32 mouse cellular contexts compared by ENCODE assay signal in the genomic region with DNA sequence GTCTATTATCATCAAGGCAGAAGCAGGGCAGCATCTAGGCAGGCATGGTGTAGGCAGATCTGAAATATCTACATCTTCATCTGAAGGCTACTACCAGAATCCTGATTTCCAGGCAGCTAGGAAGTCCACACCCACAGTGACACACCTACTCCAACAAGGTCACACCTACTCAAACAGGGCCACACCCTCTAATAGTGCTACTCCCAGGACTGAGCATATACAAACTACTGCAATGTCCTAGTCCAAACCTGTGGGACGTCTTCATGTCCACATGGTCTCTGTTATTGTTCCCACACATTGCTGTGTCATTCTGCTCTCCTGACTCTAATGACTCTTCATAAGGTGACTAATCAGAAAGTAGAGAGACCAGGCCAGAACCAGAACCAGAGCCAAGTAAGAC. TPM values are rescaled to one million over a fixed set of nuclear protein-coding genes. Genes with fewer than 3 reads are reported as not detected.
DNase-seq lines count a peak whose midpoint lies in the region; ATAC-seq and TF ChIP-seq lines count a peak whose summit lies in the region.
"Had no signal": no experiment of that assay in that cellular context is flagged by ENCODE, and none has a peak within 500 bp of the region (broad histone marks: within the 10 kb centered on the region; RNA-seq: fewer than 3 reads in every experiment).

No protein-coding gene starts in this region.

- no peak for TF ChIP-seq CTCF in stomach, postnatal 0 days (IDR thresholded peaks at IDR 0.05; ENCODE audit: low read depth)

- no peak overlapping the region for H3K9ac ChIP-seq in limb, embryonic 11.5 days (ENCODE audit: low read length)
- H3K9ac ChIP-seq in intestine, embryonic 15.5 days, result no peak overlapping the region
- H3K9ac ChIP-seq in stomach, postnatal 0 days (ENCODE audit: low read length), result no peak overlapping the region
- H3K9ac ChIP-seq: embryonic facial prominence, embryonic 15.5 days; forebrain, embryonic 15.5 days; heart, embryonic 12.5 days; hindbrain, embryonic 15.5 days had no signal

- no peaks in the 10 kb centered on the region for H3K4me1 ChIP-seq in limb, embryonic 11.5 days (ENCODE audit: control insufficient read depth, insufficient read depth, low read length)
- no peaks in the 10 kb centered on the region for H3K4me1 ChIP-seq in limb, embryonic 10.5 days
- H3K4me1 ChIP-seq in intestine, embryonic 15.5 days (replicated peaks), result no peaks in the 10 kb centered on the region
- H3K4me1 ChIP-seq in stomach, postnatal 0 days (replicated peaks; ENCODE audit: control insufficient read depth, insufficient read depth), result no peaks in the 10 kb centered on the region
- H3K4me1 ChIP-seq: embryonic facial prominence, embryonic 15.5 days; heart, embryonic 12.5 days; hindbrain, embryonic 15.5 days had no signal

- DNase-seq in heart, adult 11 months, result peak; percentile 94
- DNase-seq in heart, postnatal 4 days, result no peak
- no peak for DNase-seq in limb, embryonic 11.5 days (ENCODE audit: low spot score)
- DNase-seq in limb, embryonic 10.5 days (ENCODE audit: low spot score), result no peak
- DNase-seq in stomach, postnatal 0 days (ENCODE audit: low spot score), result peak; percentile 31
- DNase-seq in left cerebral cortex, postnatal 10 days (ENCODE audit: extremely low spot score in 1 of 2, low spot score in 2 of 2), result no peak
- DNase-seq: adrenal gland, adult 8-10 months; B cell, adult 2 months; cerebellum, adult 8-10 months; cerebellum, postnatal 36 days; gastrocnemius, postnatal 36 days; liver; lung, postnatal 10 days; right cerebral cortex, adult 18-20 months; thymus, postnatal 14 days had no signal

- peak; percentile 57; the same call in 1 of the 2 replicates for ATAC-seq in limb, embryonic 11.5 days (ENCODE audit: insufficient number of reproducible peaks, low FRiP score, low TSS enrichment, low read depth)
- peak; percentile 65 for ATAC-seq in intestine, embryonic 15.5 days
- peak; percentile 96 for ATAC-seq in stomach, postnatal 0 days (ENCODE audit: low FRiP score, low TSS enrichment)
- ATAC-seq: forebrain, embryonic 15.5 days had no signal

- no peak overlapping the region for H3K27ac ChIP-seq in limb, embryonic 11.5 days (replicated peaks; ENCODE audit: low read depth, low read length)
- no peak overlapping the region for H3K27ac ChIP-seq in limb, embryonic 10.5 days
- H3K27ac ChIP-seq in intestine, embryonic 15.5 days, result no peak overlapping the region
- peak overlapping the region; percentile 45 for H3K27ac ChIP-seq in stomach, postnatal 0 days (replicated peaks)
- H3K27ac ChIP-seq: embryonic facial prominence, embryonic 15.5 days; forebrain, embryonic 15.5 days; hindbrain, embryonic 15.5 days had no signal

- no peak for TF ChIP-seq EP300 in stomach, postnatal 0 days (optimal IDR thresholded peaks at IDR 0.05)

- no peaks in the 10 kb centered on the region for H3K9me3 ChIP-seq in limb, embryonic 11.5 days (ENCODE audit: control insufficient read depth, low read length)
- H3K9me3 ChIP-seq in limb, embryonic 10.5 days (replicated peaks), result no peaks in the 10 kb centered on the region
- no peaks in the 10 kb centered on the region for H3K9me3 ChIP-seq in intestine, embryonic 15.5 days
- H3K9me3 ChIP-seq in stomach, postnatal 0 days (ENCODE audit: control insufficient read depth, low read length), result no peaks in the 10 kb centered on the region
- H3K9me3 ChIP-seq: embryonic facial prominence, embryonic 15.5 days; forebrain, embryonic 15.5 days; heart, embryonic 12.5 days; hindbrain, embryonic 15.5 days had no signal

- H3K4me2 ChIP-seq in limb, embryonic 11.5 days (ENCODE audit: low read depth, severe bottlenecking), result no peak overlapping the region
- no peak overlapping the region for H3K4me2 ChIP-seq in intestine, embryonic 15.5 days (replicated peaks)
- no peak overlapping the region for H3K4me2 ChIP-seq in stomach, postnatal 0 days (replicated peaks; ENCODE audit: low read depth)
- H3K4me2 ChIP-seq: embryonic facial prominence, embryonic 15.5 days; forebrain, embryonic 15.5 days; heart, embryonic 12.5 days; hindbrain, embryonic 15.5 days; midbrain, embryonic 11.5 days had no signal

- intact Hi-C loops in left cerebral cortex, postnatal 10 days (cut with DNase I), result no loop called here

- H3K36me3 ChIP-seq in limb, embryonic 11.5 days (ENCODE audit: control insufficient read depth, insufficient read depth, low read length), result no peaks in the 10 kb centered on the region
- no peaks in the 10 kb centered on the region for H3K36me3 ChIP-seq in limb, embryonic 10.5 days
- no peaks in the 10 kb centered on the region for H3K36me3 ChIP-seq in intestine, embryonic 15.5 days
- no peaks in the 10 kb centered on the region for H3K36me3 ChIP-seq in stomach, postnatal 0 days (ENCODE audit: control insufficient read depth, insufficient read depth, low read length)
- H3K36me3 ChIP-seq: embryonic facial prominence, embryonic 15.5 days; forebrain, embryonic 15.5 days; heart, embryonic 12.5 days; hindbrain, embryonic 15.5 days had no signal

- H3K4me3 ChIP-seq in limb, embryonic 11.5 days (ENCODE audit: low read depth, low read length), result no peak overlapping the region
- no peak overlapping the region for H3K4me3 ChIP-seq in limb, embryonic 10.5 days
- H3K4me3 ChIP-seq in intestine, embryonic 15.5 days (replicated peaks), result no peak overlapping the region
- H3K4me3 ChIP-seq in stomach, postnatal 0 days (ENCODE audit: low read depth, low read length), result no peak overlapping the region
- H3K4me3 ChIP-seq: embryonic facial prominence, embryonic 15.5 days; forebrain, embryonic 15.5 days; heart, embryonic 12.5 days; hindbrain, embryonic 15.5 days had no signal

- no peaks in the 10 kb centered on the region for H3K27me3 ChIP-seq in limb, embryonic 11.5 days (ENCODE audit: control insufficient read depth, insufficient read depth, low read length)
- H3K27me3 ChIP-seq in limb, embryonic 10.5 days (ENCODE audit: low read depth, poor library complexity, severe bottlenecking), result no peaks in the 10 kb centered on the region
- H3K27me3 ChIP-seq in intestine, embryonic 15.5 days (replicated peaks), result no peaks in the 10 kb centered on the region
- H3K27me3 ChIP-seq in stomach, postnatal 0 days (ENCODE audit: control insufficient read depth, insufficient read depth, low read length), result no peaks in the 10 kb centered on the region
- H3K27me3 ChIP-seq: CH12.LX; embryonic facial prominence, embryonic 15.5 days; forebrain, embryonic 15.5 days; heart, embryonic 12.5 days; hindbrain, embryonic 15.5 days had no signal

- 80% methylated on average over 1 of the region's 1 CpGs for WGBS in limb, embryonic 11.5 days
- WGBS in limb, embryonic 10.5 days, result 78% methylated on average over 1 of the region's 1 CpGs
- 60% methylated on average over 1 of the region's 1 CpGs for WGBS in intestine, embryonic 15.5 days
- WGBS in stomach, postnatal 0 days, result 48% methylated on average over 1 of the region's 1 CpGs

RNA-seq across cellular contexts. Expression of gene Palmd, which starts 55.3 kb away (rescaled TPM):
- 10 to 100 TPM; 61.6 to 66.2 TPM for total RNA-seq in heart, postnatal 4 days (2021)
- 2.4 and 2.9 TPM in 2 replicates for polyA plus RNA-seq in limb, embryonic 11.5 days (2014; fragmentation: Nextera tagmentation; extraction: Ambion mirVana)
- 0.43 and 1.5 TPM in 2 replicates for polyA plus RNA-seq in limb, embryonic 10.5 days (2016; fragmentation: Nextera tagmentation; extraction: Ambion mirVana)
- polyA plus RNA-seq in intestine, embryonic 15.5 days (2015; fragmentation: Nextera tagmentation; extraction: Ambion mirVana), result 2.9 and 3.2 TPM in 2 replicates
- 6.4 and 7.6 TPM in 2 replicates for polyA plus RNA-seq in stomach, postnatal 0 days (2015; fragmentation: Nextera tagmentation; extraction: Ambion mirVana)
- 10 to 100 TPM; 22.5 to 22.7 TPM for total RNA-seq in left cerebral cortex, postnatal 10 days (2021)
- total RNA-seq: CH12.LX; hematopoietic stem cell, adult 5-6 weeks; megakaryocyte progenitor cell, adult 5-6 weeks; MEL had no signal

RNA-seq across cellular contexts. Expression of gene 4930455H04Rik, which starts 56.0 kb away (rescaled TPM):
- total RNA-seq in heart, postnatal 4 days (2021), result under 1 TPM in 1 of 2 experiments, not detected in 1; 0.32 TPM
- 0.11 TPM in 1 of 2 replicates, not detected in the other for polyA plus RNA-seq in limb, embryonic 11.5 days (2014; fragmentation: Nextera tagmentation; extraction: Ambion mirVana)
- polyA plus RNA-seq in limb, embryonic 10.5 days (2016; fragmentation: Nextera tagmentation; extraction: Ambion mirVana), result not detected in 2 replicates
- not detected in 2 replicates for polyA plus RNA-seq in intestine, embryonic 15.5 days (2015; fragmentation: Nextera tagmentation; extraction: Ambion mirVana)
- polyA plus RNA-seq in stomach, postnatal 0 days (2015; fragmentation: Nextera tagmentation; extraction: Ambion mirVana), result 0.07 TPM in 1 of 2 replicates, not detected in the other
- not detected for total RNA-seq in left cerebral cortex, postnatal 10 days (2021)
- total RNA-seq: adrenal gland, adult 8-10 months; CH12.LX; hematopoietic stem cell, adult 5-6 weeks; layer of hippocampus, adult 8-10 months; left cerebral cortex, postnatal 25 days; megakaryocyte progenitor cell, adult 5-6 weeks; MEL; midbrain, postnatal 0 days had no signal
- polyA plus RNA-seq: embryonic facial prominence, embryonic 15.5 days; forebrain, embryonic 15.5 days; heart, embryonic 12.5 days; hindbrain, embryonic 15.5 days; intestine, embryonic 14.5 days; kidney, embryonic 14.5 days; liver, embryonic 16.5 days; midbrain, embryonic 11.5 days; midbrain, postnatal 0 days; neural tube, embryonic 14.5 days had no signal

Comparison
In these comparisons a context has a peak if more than half of its experiments do, and no peak if none do; other contexts are left out.
1. DNase-seq: peak in heart, adult 11 months (single experiment) and stomach, postnatal 0 days (single experiment); none in heart, postnatal 4 days (single experiment), limb, embryonic 11.5 days (single experiment), limb, embryonic 10.5 days (single experiment) and left cerebral cortex, postnatal 10 days (0 of 2).
2. Peak in every context shown above with its lines, with median percentiles within 50 percentile points of each other: ATAC-seq.